18 mouse cellular contexts compared by ENCODE assay signal in the genomic region with DNA sequence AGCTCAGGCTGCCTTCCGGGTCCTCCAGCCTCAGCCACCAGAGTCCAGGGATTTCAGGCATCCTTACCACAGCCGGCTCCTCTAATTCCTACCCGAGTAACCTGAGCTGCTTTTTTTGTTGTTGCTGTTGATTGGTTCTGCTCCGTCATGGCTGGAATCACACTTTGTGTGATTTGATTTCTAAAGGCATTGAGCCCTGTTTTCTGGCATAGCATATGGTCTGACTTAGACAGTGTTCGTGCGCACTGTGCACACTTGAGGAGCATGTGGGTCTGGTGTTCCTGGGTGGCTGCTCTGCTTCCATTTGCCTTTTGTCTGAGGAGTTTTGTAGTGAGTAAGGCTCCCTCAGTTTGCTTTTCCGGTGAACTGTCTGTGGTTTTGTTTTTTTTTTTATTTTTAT. TPM values are rescaled to one million over a fixed set of nuclear protein-coding genes. Genes with fewer than 3 reads are reported as not detected.
DNase-seq lines count a peak whose midpoint lies in the region; ATAC-seq and TF ChIP-seq lines count a peak whose summit lies in the region.
"Had no signal": no experiment of that assay in that cellular context is flagged by ENCODE, and none has a peak within 500 bp of the region (broad histone marks: within the 10 kb centered on the region; RNA-seq: fewer than 3 reads in every experiment).

No protein-coding gene starts in this region.

- no peak overlapping the region for H3K27ac ChIP-seq in forebrain, embryonic 14.5 days (ENCODE audit: low read depth, low read length)
- no peak overlapping the region for H3K27ac ChIP-seq in forebrain, embryonic 13.5 days
- H3K27ac ChIP-seq in midbrain, embryonic 15.5 days, result no peak overlapping the region
- no peak overlapping the region for H3K27ac ChIP-seq in midbrain, postnatal 0 days (ENCODE audit: low read depth, low read length)
- H3K27ac ChIP-seq in embryonic facial prominence, embryonic 12.5 days, result 0 out of 2 replicates have a peak overlapping the region, but pooled peaks have one; percentile 46
- H3K27ac ChIP-seq: forebrain, embryonic 10.5 days; heart, embryonic 10.5 days; hindbrain, embryonic 10.5 days; limb, embryonic 15.5 days; liver, embryonic 15.5 days; neural tube, embryonic 13.5 days had no signal

- H3K4me2 ChIP-seq in forebrain, embryonic 14.5 days (ENCODE audit: low read length), result no peak overlapping the region
- H3K4me2 ChIP-seq in forebrain, embryonic 13.5 days, result no peak overlapping the region
- H3K4me2 ChIP-seq in midbrain, embryonic 15.5 days, result no peak overlapping the region
- H3K4me2 ChIP-seq in midbrain, postnatal 0 days (ENCODE audit: low read depth, low read length, poor library complexity, severe bottlenecking), result no peak overlapping the region
- no peak overlapping the region for H3K4me2 ChIP-seq in embryonic facial prominence, embryonic 12.5 days (replicated peaks)
- H3K4me2 ChIP-seq in myocyte (ENCODE audit: low read depth), result peak overlapping the region; percentile 86
- H3K4me2 ChIP-seq: limb, embryonic 15.5 days; liver, embryonic 15.5 days; neural tube, embryonic 13.5 days had no signal

- no peak overlapping the region for H3K9ac ChIP-seq in forebrain, embryonic 14.5 days (ENCODE audit: low read length)
- H3K9ac ChIP-seq in forebrain, embryonic 13.5 days, result no peak overlapping the region
- no peak overlapping the region for H3K9ac ChIP-seq in midbrain, embryonic 15.5 days
- no peak overlapping the region for H3K9ac ChIP-seq in midbrain, postnatal 0 days (replicated peaks; ENCODE audit: low read length, poor library complexity, severe bottlenecking)
- no peak overlapping the region for H3K9ac ChIP-seq in embryonic facial prominence, embryonic 12.5 days
- H3K9ac ChIP-seq: limb, embryonic 15.5 days; liver, embryonic 15.5 days; neural tube, embryonic 13.5 days had no signal

- peak; percentile 30 for DNase-seq in forebrain, embryonic 14.5 days (ENCODE audit: low spot score)
- no peak for DNase-seq in midbrain, postnatal 0 days (ENCODE audit: low spot score)
- DNase-seq in B cell, adult 2 months, result no peak
- no peak for DNase-seq in cerebellum, adult 8-10 months
- DNase-seq: adrenal gland, postnatal 36 days; cerebellum, adult 2 months; kidney, adult 8-10 months; kidney, postnatal 14 days had no signal

- H3K9me3 ChIP-seq in forebrain, embryonic 14.5 days (replicated peaks; ENCODE audit: control insufficient read depth, low read length), result no peaks in the 10 kb centered on the region
- H3K9me3 ChIP-seq in forebrain, embryonic 13.5 days (replicated peaks), result no peaks in the 10 kb centered on the region
- no peaks in the 10 kb centered on the region for H3K9me3 ChIP-seq in midbrain, embryonic 15.5 days
- H3K9me3 ChIP-seq in midbrain, postnatal 0 days (ENCODE audit: low read length), result no peaks in the 10 kb centered on the region
- no peaks in the 10 kb centered on the region for H3K9me3 ChIP-seq in embryonic facial prominence, embryonic 12.5 days
- H3K9me3 ChIP-seq: forebrain, embryonic 10.5 days; heart, embryonic 10.5 days; hindbrain, embryonic 10.5 days; limb, embryonic 15.5 days; liver, embryonic 15.5 days; neural tube, embryonic 13.5 days had no signal

- no peaks in the 10 kb centered on the region for H3K27me3 ChIP-seq in forebrain, embryonic 14.5 days (replicated peaks; ENCODE audit: control insufficient read depth, insufficient read depth, low read length)
- H3K27me3 ChIP-seq in forebrain, embryonic 13.5 days, result no peaks in the 10 kb centered on the region
- no peaks in the 10 kb centered on the region for H3K27me3 ChIP-seq in midbrain, embryonic 15.5 days (replicated peaks)
- H3K27me3 ChIP-seq in midbrain, postnatal 0 days (ENCODE audit: insufficient read depth, low read length), result no peaks in the 10 kb centered on the region
- no peaks in the 10 kb centered on the region for H3K27me3 ChIP-seq in embryonic facial prominence, embryonic 12.5 days
- no peaks in the 10 kb centered on the region for H3K27me3 ChIP-seq in myocyte (ENCODE audit: control insufficient read depth, insufficient read depth, insufficient read length)
- H3K27me3 ChIP-seq: limb, embryonic 15.5 days; liver, embryonic 15.5 days; neural tube, embryonic 13.5 days had no signal

- ATAC-seq in forebrain, embryonic 14.5 days, result peak; percentile 26; the same call in 1 of the 2 replicates
- ATAC-seq in forebrain, embryonic 13.5 days, result no peak
- ATAC-seq in midbrain, embryonic 15.5 days (replicated peaks), result peak; percentile 39; the same call in 1 of the 2 replicates
- ATAC-seq in midbrain, postnatal 0 days (ENCODE audit: low FRiP score), result no peak
- ATAC-seq in embryonic facial prominence, embryonic 12.5 days (ENCODE audit: insufficient number of reproducible peaks, insufficient read depth, low FRiP score, low TSS enrichment), result no peak

- 59% methylated on average over 7 of the region's 7 CpGs for WGBS in forebrain, embryonic 14.5 days
- WGBS in forebrain, embryonic 13.5 days, result 64% methylated on average over 7 of the region's 7 CpGs
- WGBS in midbrain, embryonic 15.5 days, result 39% methylated on average over 7 of the region's 7 CpGs
- WGBS in midbrain, postnatal 0 days, result 46% methylated on average over 7 of the region's 7 CpGs
- 44% methylated on average over 7 of the region's 7 CpGs for WGBS in embryonic facial prominence, embryonic 12.5 days

- H3K36me3 ChIP-seq in forebrain, embryonic 14.5 days (ENCODE audit: control insufficient read depth, insufficient read depth, low read length), result peaks cover 46% of the 10 kb centered on the region
- peaks cover 63% of the 10 kb centered on the region for H3K36me3 ChIP-seq in forebrain, embryonic 13.5 days (ENCODE audit: poor library complexity, severe bottlenecking)
- H3K36me3 ChIP-seq in midbrain, embryonic 15.5 days (replicated peaks), result peaks cover 17% of the 10 kb centered on the region; the same call in 1 of the 2 replicates
- peaks cover 19% of the 10 kb centered on the region for H3K36me3 ChIP-seq in midbrain, postnatal 0 days (ENCODE audit: insufficient read depth, low read length)
- peaks cover 44% of the 10 kb centered on the region for H3K36me3 ChIP-seq in embryonic facial prominence, embryonic 12.5 days
- H3K36me3 ChIP-seq in myocyte (ENCODE audit: control insufficient read depth, insufficient read depth), result no peaks in the 10 kb centered on the region
- H3K36me3 ChIP-seq: liver, embryonic 15.5 days had no signal

- no peak for TF ChIP-seq POLR2A in myocyte (IDR thresholded peaks at IDR 0.05; ENCODE audit: insufficient read length, low read depth)

- no peaks in the 10 kb centered on the region for H3K4me1 ChIP-seq in forebrain, embryonic 14.5 days (ENCODE audit: control insufficient read depth, insufficient read depth, low read length)
- no peaks in the 10 kb centered on the region for H3K4me1 ChIP-seq in forebrain, embryonic 13.5 days
- H3K4me1 ChIP-seq in midbrain, embryonic 15.5 days, result no peaks in the 10 kb centered on the region
- no peaks in the 10 kb centered on the region for H3K4me1 ChIP-seq in midbrain, postnatal 0 days (ENCODE audit: insufficient read depth, low read length)
- H3K4me1 ChIP-seq in embryonic facial prominence, embryonic 12.5 days, result no peaks in the 10 kb centered on the region
- H3K4me1 ChIP-seq: limb, embryonic 15.5 days; neural tube, embryonic 13.5 days had no signal

- no peak overlapping the region for H3ac ChIP-seq in myocyte (ENCODE audit: control insufficient read depth, insufficient read length)

- no peak for TF ChIP-seq CTCF in midbrain, postnatal 0 days (IDR thresholded peaks at IDR 0.05)

- H3K79me2 ChIP-seq in myocyte (ENCODE audit: control insufficient read depth, insufficient read depth), result peaks cover 17% of the 10 kb centered on the region

- no peak overlapping the region for H3K4me3 ChIP-seq in forebrain, embryonic 14.5 days (ENCODE audit: low read depth, low read length)
- no peak overlapping the region for H3K4me3 ChIP-seq in forebrain, embryonic 13.5 days
- no peak overlapping the region for H3K4me3 ChIP-seq in midbrain, embryonic 15.5 days
- H3K4me3 ChIP-seq in midbrain, postnatal 0 days (ENCODE audit: low read depth, low read length), result no peak overlapping the region
- H3K4me3 ChIP-seq in embryonic facial prominence, embryonic 12.5 days, result no peak overlapping the region
- no peak overlapping the region for H3K4me3 ChIP-seq in myocyte
- H3K4me3 ChIP-seq: forebrain, embryonic 10.5 days; heart, embryonic 10.5 days; hindbrain, embryonic 10.5 days; limb, embryonic 15.5 days; liver, embryonic 15.5 days; neural tube, embryonic 13.5 days had no signal

TF ChIP-seq in myocyte, 11 proteins besides CTCF, POLR2A, EP300 and RAD21:
- TF ChIP-seq MAX (IDR thresholded peaks at IDR 0.05; ENCODE audit: low read depth) (no peak), REST (IDR thresholded peaks at IDR 0.05; ENCODE audit: insufficient read depth, insufficient read length) (no peak), MYOD1 (IDR thresholded peaks at IDR 0.05; ENCODE audit: control insufficient read depth in 1 of 3, insufficient read length in 2 of 3, low read depth in 2 of 3) (no peak), POLR2AphosphoS2 (IDR thresholded peaks at IDR 0.05; ENCODE audit: insufficient read length, low read depth) (no peak), E2F4 (IDR thresholded peaks at IDR 0.05; ENCODE audit: insufficient read depth) (no peak), TCF3 (IDR thresholded peaks at IDR 0.05; ENCODE audit: insufficient read length, low read depth) (no peak), USF1 (IDR thresholded peaks at IDR 0.05; ENCODE audit: low read depth) (no peak), SRF (IDR thresholded peaks at IDR 0.05; ENCODE audit: control insufficient read depth, insufficient read length, low read depth) (no peak), TCF12 (IDR thresholded peaks at IDR 0.05; ENCODE audit: insufficient read depth, poor library complexity, severe bottlenecking) (no peak), CEBPB (IDR thresholded peaks at IDR 0.05; ENCODE audit: insufficient read depth, poor library complexity, severe bottlenecking) (no peak)

RNA-seq across cellular contexts. Expression of a gene that starts 30.1 kb away (rescaled TPM):
- 30.1 and 31.0 TPM in 2 replicates for polyA plus RNA-seq in forebrain, embryonic 14.5 days (2014; fragmentation: Nextera tagmentation; extraction: Ambion mirVana)
- 28.9 and 35.1 TPM in 2 replicates for polyA plus RNA-seq in forebrain, embryonic 13.5 days (2015; fragmentation: Nextera tagmentation; extraction: Ambion mirVana)
- 40.3 and 43.2 TPM in 2 replicates for polyA plus RNA-seq in midbrain, embryonic 15.5 days (2015; fragmentation: Nextera tagmentation; extraction: Ambion mirVana)
- 129 and 137 TPM in 2 replicates for total RNA-seq in midbrain, postnatal 0 days (2014; rRNA removed)
- polyA plus RNA-seq in midbrain, postnatal 0 days (2015; fragmentation: Nextera tagmentation; extraction: Ambion mirVana), result 26.1 and 26.6 TPM in 2 replicates
- polyA plus RNA-seq in embryonic facial prominence, embryonic 12.5 days (2016; fragmentation: Nextera tagmentation; extraction: Ambion mirVana), result 30.8 and 37.3 TPM in 2 replicates
- polyA plus RNA-seq in myocyte (2012; fragmentation: generic; extraction: Trizol), result 20.3 TPM

Comparison
In these comparisons a context has a peak if more than half of its experiments do, and no peak if none do; other contexts are left out.
1. ATAC-seq: peak in forebrain, embryonic 14.5 days (single experiment) and midbrain, embryonic 15.5 days (single experiment); none in forebrain, embryonic 13.5 days (single experiment), midbrain, postnatal 0 days (single experiment) and embryonic facial prominence, embryonic 12.5 days (single experiment).